Mouse (Mus musculus) brain, embryonic 14.5 days (tissue): ENCODE results near the gene Lage3.

Source experiments
- CTCF ChIP-seq: fragments of 200-500 bp; IDR thresholded peaks from 2 replicates; pipeline ENCODE4 v1.5.1; 2012; ENCODE audit warnings: inconsistent platforms, mild to moderate bottlenecking, moderate library complexity, borderline replicate concordance; ENCODE audit not compliant: insufficient read depth, insufficient read length; ENCODE audit errors: extremely low read depth
- POLR2A ChIP-seq: fragments of 200-500 bp; IDR thresholded peaks from 2 replicates; pipeline ENCODE4 v1.6.1; 2012; ENCODE audit warnings: mild to moderate bottlenecking, inconsistent platforms, borderline replicate concordance; ENCODE audit not compliant: poor library complexity, insufficient read depth, insufficient read length, severe bottlenecking; ENCODE audit errors: extremely low read depth

DNA sequence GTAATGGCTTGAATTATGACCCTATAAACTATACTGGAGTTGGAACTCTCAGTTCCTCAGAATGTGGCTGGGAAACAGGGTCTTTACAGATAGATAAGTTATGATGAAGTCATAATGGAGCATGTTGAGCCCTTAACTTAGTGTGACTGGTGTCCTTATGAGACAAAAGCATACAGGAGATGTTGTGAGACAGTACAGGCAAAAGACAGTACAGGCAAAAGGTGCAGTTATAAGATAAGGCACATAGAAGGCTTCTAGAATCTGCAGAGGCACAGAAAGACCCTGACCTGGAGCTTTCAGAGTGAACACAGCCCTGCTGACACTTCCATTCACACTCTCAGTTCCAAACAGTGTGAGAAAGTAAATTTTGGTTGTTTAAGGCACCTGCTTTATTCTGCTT is 34.7 kb upstream of the Lage3 start:
- no peak for TF ChIP-seq CTCF
- no peak for TF ChIP-seq POLR2A
